Mouse (Mus musculus) hindbrain, embryonic 15.5 days (tissue): Measurements from ENCODE around the gene Gm42674. TPM values are rescaled to one million over a fixed set of nuclear protein-coding genes. Genes with fewer than 3 reads are reported as not detected.

Experiments used
- ATAC-seq: fragments of 200-750 bp; cut with Nextera tagmentation; 2 replicates; pipeline ENCODE4 v1.8.0; 2017; ENCODE audit warnings: low read depth, moderate number of reproducible peaks, moderate TSS enrichment; ENCODE audit not compliant: low FRiP score
- H3K27ac ChIP-seq: fragments of 300-500 bp; sonication (generic); replicated peaks from 2 replicates; pipeline ENCODE4 v1.5.1; 2015; ENCODE audit warnings: mild to moderate bottlenecking, inconsistent platforms
- H3K27me3 ChIP-seq: fragments of 300-500 bp; sonication (generic); 2 replicates; pipeline ENCODE4 v1.6.1; 2015; ENCODE audit warnings: control low read depth, inconsistent platforms
- H3K36me3 ChIP-seq: fragments of 300-500 bp; sonication (generic); 2 replicates; pipeline ENCODE4 v1.6.1; 2015; ENCODE audit warnings: control low read depth, inconsistent platforms
- H3K4me1 ChIP-seq: fragments of 300-500 bp; sonication (generic); replicated peaks from 2 replicates; pipeline ENCODE4 v1.6.1; 2015; ENCODE audit warnings: control low read depth, inconsistent platforms
- H3K4me2 ChIP-seq: fragments of 300-500 bp; sonication (generic); 2 replicates; pipeline ENCODE4 v1.6.1; 2015; ENCODE audit warnings: moderate library complexity, mild to moderate bottlenecking, inconsistent platforms
- H3K4me3 ChIP-seq: fragments of 300-500 bp; sonication (generic); 2 replicates; pipeline ENCODE4 v1.5.1; 2015; ENCODE audit warnings: mild to moderate bottlenecking, inconsistent platforms
- H3K9ac ChIP-seq: fragments of 300-500 bp; sonication (generic); 2 replicates; pipeline ENCODE4 v1.6.1; 2015; ENCODE audit warnings: inconsistent platforms
- H3K9me3 ChIP-seq: fragments of 300-500 bp; sonication (generic); 2 replicates; pipeline ENCODE4 v1.6.1; 2016; ENCODE audit warnings: control low read depth, inconsistent platforms
- WGBS: fragments of 180-500 bp; shearing (Covaris S2); methylation state at CpG from one replicate; pipeline ENCODE4 v1.1.7; 2015; 5-methylcytosine and 5-hydroxymethylcytosine counted together
- polyA plus RNA-seq: library from polyadenylated mRNA; unstranded; fragments of >200 nt; fragmentation: Nextera tagmentation; extraction: Ambion mirVana; gene quantifications from 2 replicates; pipeline ENCODE4 v1.2.1, GENCODE M21; 2015

The Gm42674 gene
- polyA plus RNA-seq, 1 experiment from 2014 or later: not detected

GRCm38 (mm10) chr3:90585595-90585994 is 16.1 kb upstream of the Gm42674 start:
- H3K4me2 ChIP-seq: no peak overlapping the region
- WGBS: 40% methylated on average over 5 of the region's 5 CpGs
- no peaks in the 10 kb centered on the region for H3K36me3 ChIP-seq
- H3K9me3 ChIP-seq: no peaks in the 10 kb centered on the region
- no peaks in the 10 kb centered on the region for H3K4me1 ChIP-seq
- no peak overlapping the region for H3K4me3 ChIP-seq
- H3K9ac ChIP-seq: no peak overlapping the region
- ATAC-seq: 0 out of 2 replicates have a peak, but pooled peaks have one; percentile 42
- no peaks in the 10 kb centered on the region for H3K27me3 ChIP-seq
- H3K27ac ChIP-seq: no peak overlapping the region

GRCm38 (mm10) chr3:90586016-90586643 is 15.6 kb upstream of the Gm42674 start:
- no peaks in the 10 kb centered on the region for H3K27me3 ChIP-seq
- H3K4me2 ChIP-seq: no peak overlapping the region
- H3K27ac ChIP-seq: no peak overlapping the region
- WGBS: 86% methylated on average over 15 of the region's 15 CpGs
- H3K9me3 ChIP-seq: no peaks in the 10 kb centered on the region
- ATAC-seq: no peak
- no peak overlapping the region for H3K4me3 ChIP-seq
- H3K4me1 ChIP-seq: no peaks in the 10 kb centered on the region
- H3K9ac ChIP-seq: no peak overlapping the region
- H3K36me3 ChIP-seq: no peaks in the 10 kb centered on the region

- 73% methylated on average over 10 of the region's 10 CpGs for WGBS
- Histone ChIP-seq H3K9me3 (no peaks in the 10 kb centered on the region), H3K9ac (no peak overlapping the region), H3K4me2 (no peak overlapping the region), H3K27ac (no peak overlapping the region), H3K27me3 (no peaks in the 10 kb centered on the region), H3K4me1 (no peaks in the 10 kb centered on the region), H3K36me3 (no peaks in the 10 kb centered on the region), H3K4me3 (no peak overlapping the region)
- no peak for ATAC-seq
Measured at GRCm38 (mm10) chr3:90586906-90587305, 14.8 kb upstream of the Gm42674 start.

GRCm38 (mm10) chr3:90587361-90588101 is 14.2 kb upstream of the Gm42674 start:
- Histone ChIP-seq H3K36me3 (no peaks in the 10 kb centered on the region), H3K4me3 (no peak overlapping the region), H3K4me2 (no peak overlapping the region), H3K27me3 (no peaks in the 10 kb centered on the region), H3K27ac (no peak overlapping the region), H3K9ac (no peak overlapping the region), H3K4me1 (no peaks in the 10 kb centered on the region), H3K9me3 (no peaks in the 10 kb centered on the region)
- 84% methylated on average over 14 of the region's 14 CpGs for WGBS
- ATAC-seq: no peak

GRCm38 (mm10) chr3:90589390-90589789 is 12.3 kb upstream of the Gm42674 start:
- Histone ChIP-seq H3K9ac (no peak overlapping the region), H3K4me1 (no peaks in the 10 kb centered on the region), H3K27ac (no peak overlapping the region), H3K4me2 (no peak overlapping the region), H3K36me3 (no peaks in the 10 kb centered on the region), H3K27me3 (no peaks in the 10 kb centered on the region), H3K9me3 (no peaks in the 10 kb centered on the region), H3K4me3 (no peak overlapping the region)
- WGBS: 90% methylated on average over 6 of the region's 6 CpGs
- no peak for ATAC-seq

- no peak for ATAC-seq
- Histone ChIP-seq H3K9ac (no peak within 1 kb of the TSS), H3K4me3 (no peak within 1 kb of the TSS), H3K36me3 (no peaks in the 10 kb centered on the region), H3K4me2 (no peak within 1 kb of the TSS), H3K4me1 (no peaks in the 10 kb centered on the region), H3K27me3 (no peaks in the 10 kb centered on the region), H3K27ac (no peak within 1 kb of the TSS), H3K9me3 (no peaks in the 10 kb centered on the region)
- 88% methylated on average over 8 of the region's 8 CpGs for WGBS
Measured at GRCm38 (mm10) chr3:90589947-90590346, 11.8 kb upstream of the Gm42674 start, which contains the start of gene S100a2. TSS of gene S100a2 (plus strand) at chr3:90590247.

GRCm38 (mm10) chr3:90594466-90594865 is 7.2 kb upstream of the Gm42674 start:
- WGBS: 93% methylated on average over 1 of the region's 1 CpGs
- H3K9me3 ChIP-seq: no peaks in the 10 kb centered on the region
- no peak overlapping the region for H3K27ac ChIP-seq
- H3K9ac ChIP-seq: no peak overlapping the region
- ATAC-seq: no peak
- no peaks in the 10 kb centered on the region for H3K36me3 ChIP-seq
- no peaks in the 10 kb centered on the region for H3K4me1 ChIP-seq
- H3K4me2 ChIP-seq: no peak overlapping the region
- H3K27me3 ChIP-seq: no peaks in the 10 kb centered on the region
- H3K4me3 ChIP-seq: no peak overlapping the region

GRCm38 (mm10) chr3:90595556-90595955 is 6.1 kb upstream of the Gm42674 start:
- H3K4me1 ChIP-seq: no peaks in the 10 kb centered on the region
- WGBS: 81% methylated on average over 5 of the region's 5 CpGs
- no peak overlapping the region for H3K4me2 ChIP-seq
- no peaks in the 10 kb centered on the region for H3K9me3 ChIP-seq
- H3K4me3 ChIP-seq: no peak overlapping the region
- H3K27me3 ChIP-seq: no peaks in the 10 kb centered on the region
- no peak overlapping the region for H3K9ac ChIP-seq
- no peaks in the 10 kb centered on the region for H3K36me3 ChIP-seq
- H3K27ac ChIP-seq: no peak overlapping the region
- ATAC-seq: no peak

GRCm38 (mm10) chr3:90596810-90597209 is 4.9 kb upstream of the Gm42674 start:
- ATAC-seq: no peak
- Histone ChIP-seq H3K4me1 (no peaks in the 10 kb centered on the region), H3K4me2 (no peak overlapping the region), H3K27me3 (no peaks in the 10 kb centered on the region), H3K9ac (no peak overlapping the region), H3K9me3 (no peaks in the 10 kb centered on the region), H3K36me3 (no peaks in the 10 kb centered on the region), H3K27ac (no peak overlapping the region), H3K4me3 (no peak overlapping the region)
- WGBS: 88% methylated on average over 6 of the region's 6 CpGs

GRCm38 (mm10) chr3:90597736-90598135 is 4.0 kb upstream of the Gm42674 start:
- no peak overlapping the region for H3K9ac ChIP-seq
- H3K27ac ChIP-seq: no peak overlapping the region
- no peak overlapping the region for H3K4me2 ChIP-seq
- no peak overlapping the region for H3K4me3 ChIP-seq
- no peaks in the 10 kb centered on the region for H3K4me1 ChIP-seq
- ATAC-seq: no peak
- no peaks in the 10 kb centered on the region for H3K36me3 ChIP-seq
- WGBS: 54% methylated on average over 6 of the region's 6 CpGs
- H3K27me3 ChIP-seq: no peaks in the 10 kb centered on the region
- no peaks in the 10 kb centered on the region for H3K9me3 ChIP-seq

- WGBS: 84% methylated on average over 4 of the region's 4 CpGs
- ATAC-seq: no peak
- no peaks in the 10 kb centered on the region for H3K36me3 ChIP-seq
Measured at GRCm38 (mm10) chr3:90598212-90598611, 3.5 kb upstream of the Gm42674 start.

GRCm38 (mm10) chr3:90599401-90599800 is 2.3 kb upstream of the Gm42674 start:
- H3K27me3 ChIP-seq: no peaks in the 10 kb centered on the region
- H3K4me2 ChIP-seq: no peak overlapping the region
- H3K4me3 ChIP-seq: no peak overlapping the region
- ATAC-seq: no peak
- no peak overlapping the region for H3K27ac ChIP-seq
- no peak overlapping the region for H3K9ac ChIP-seq
- H3K36me3 ChIP-seq: no peaks in the 10 kb centered on the region
- H3K4me1 ChIP-seq: peaks cover 1% of the 10 kb centered on the region; the same call in 1 of the 2 replicates
- no peaks in the 10 kb centered on the region for H3K9me3 ChIP-seq
- WGBS: 72% methylated on average over 3 of the region's 3 CpGs

More at GRCm38 (mm10) chr3:90598212-90598611, 3.5 kb upstream of the Gm42674 start:
- Histone ChIP-seq H3K4me3 (no peak overlapping the region), H3K9me3 (no peaks in the 10 kb centered on the region), H3K4me2 (no peak overlapping the region), H3K27ac (no peak overlapping the region), H3K27me3 (no peaks in the 10 kb centered on the region), H3K9ac (no peak overlapping the region), H3K4me1 (no peaks in the 10 kb centered on the region)
